Mouse (Mus musculus): ENCODE data around the gene Trp53bp2. TPM values are rescaled to one million over a fixed set of nuclear protein-coding genes. Genes with fewer than 3 reads are reported as not detected.

The Trp53bp2 gene
- total and polyA plus RNA-seq, 2 experiments from 2014 or later, result 11.2 to 20.8 TPM

DNA sequence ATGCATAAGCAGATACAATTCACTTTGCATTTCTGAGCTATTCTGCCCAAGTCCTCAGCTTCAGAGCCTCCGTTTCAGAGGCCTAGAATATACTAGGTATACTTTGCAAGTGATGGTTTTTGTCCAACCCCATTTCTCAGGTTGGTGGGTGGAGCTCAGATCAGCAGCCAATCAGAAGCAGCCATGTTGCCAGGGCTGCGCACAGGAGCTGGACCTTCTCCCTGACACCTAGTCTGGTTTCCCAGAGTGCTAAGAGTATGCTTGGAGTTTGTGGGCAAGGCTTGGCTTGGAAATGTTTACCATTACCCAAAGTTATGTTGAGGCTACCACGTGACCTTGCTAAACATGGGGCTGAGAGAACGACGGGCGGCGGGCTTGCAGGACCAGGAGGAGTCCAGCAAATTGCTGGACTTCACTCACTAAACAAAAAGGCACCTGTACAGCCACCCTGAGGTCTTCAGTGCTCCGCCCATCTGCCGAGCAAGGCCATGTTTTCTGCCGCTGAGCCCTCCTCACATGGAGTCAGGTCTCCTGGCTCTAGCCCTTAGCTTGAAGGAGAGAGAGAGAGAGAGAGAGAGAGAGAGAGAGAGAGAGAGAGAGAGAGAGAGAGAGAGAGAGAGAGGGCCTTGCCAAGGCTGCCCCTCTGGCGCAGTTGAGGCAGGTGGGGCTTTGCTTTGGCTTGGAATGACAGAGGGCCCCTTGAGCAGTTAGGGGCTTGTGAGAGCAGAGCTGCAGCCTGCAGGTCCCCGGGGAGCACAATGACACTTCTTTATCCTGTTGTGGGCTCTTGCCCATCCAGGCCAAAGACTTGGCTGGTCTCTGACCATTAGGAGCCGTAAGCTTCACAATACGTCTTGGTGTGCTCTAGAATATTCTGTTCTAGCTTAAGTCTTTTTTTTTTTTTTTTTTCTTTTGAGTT lies 74.3 kb downstream of the Trp53bp2 start:
- no peak overlapping the region for H3K4me2 ChIP-seq (ENCODE audit: low read depth, low read length)
- H3K4me1 ChIP-seq (ENCODE audit: insufficient read depth, low read length), result no peaks in the 10 kb centered on the region
- H3K27me3 ChIP-seq (ENCODE audit: insufficient read depth, low read length), result no peaks in the 10 kb centered on the region
- WGBS, result 84% methylated on average over 14 of the region's 14 CpGs
- no peaks in the 10 kb centered on the region for H3K9me3 ChIP-seq (ENCODE audit: low read length)
- TF ChIP-seq CTCF (IDR thresholded peaks at IDR 0.05; ENCODE audit: low read depth), result no peak
- ATAC-seq (0 out of 2 replicates have a peak, but pooled peaks have one; percentile 35), DNase-seq (ENCODE audit: low spot score) (no peak)
- H3K27ac ChIP-seq, result no peak overlapping the region
- no peak overlapping the region for H3K4me3 ChIP-seq (ENCODE audit: low read length)
- no peak overlapping the region for H3K9ac ChIP-seq (replicated peaks; ENCODE audit: low read length)
- peaks cover 54% of the 10 kb centered on the region for H3K36me3 ChIP-seq (ENCODE audit: insufficient read depth, low read length)

DNA sequence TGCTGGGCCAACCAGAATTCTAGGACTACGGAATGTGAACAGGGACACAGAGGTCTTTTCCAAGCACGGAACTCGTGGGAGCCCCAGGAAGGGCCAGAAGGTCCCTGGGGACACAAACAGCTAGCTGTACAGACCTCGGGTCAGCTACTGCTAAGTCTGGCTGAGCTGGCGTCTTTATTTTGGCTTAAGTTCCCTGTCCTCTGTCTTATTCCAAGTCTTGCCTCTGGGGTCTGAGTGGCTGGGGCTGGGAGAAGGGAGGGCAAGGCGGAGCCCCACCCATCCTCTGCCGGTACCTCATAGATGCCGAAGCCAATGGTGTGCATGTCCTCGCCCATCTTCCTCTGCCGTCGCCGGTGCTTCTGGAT lies 74.9 kb downstream of the Trp53bp2 start:
- Histone ChIP-seq H3K27ac (no peak overlapping the region), H3K4me3 (ENCODE audit: low read length) (no peak overlapping the region), H3K4me2 (ENCODE audit: low read depth, low read length) (no peak overlapping the region), H3K27me3 (ENCODE audit: insufficient read depth, low read length) (no peaks in the 10 kb centered on the region), H3K9me3 (ENCODE audit: low read length) (no peaks in the 10 kb centered on the region), H3K9ac (replicated peaks; ENCODE audit: low read length) (no peak overlapping the region), H3K36me3 (ENCODE audit: insufficient read depth, low read length) (peaks cover 59% of the 10 kb centered on the region), H3K4me1 (ENCODE audit: insufficient read depth, low read length) (no peaks in the 10 kb centered on the region)
- DNase-seq (ENCODE audit: low spot score) (no peak), ATAC-seq (0 out of 2 replicates have a peak, but pooled peaks have one; percentile 27)
- no peak for TF ChIP-seq CTCF (IDR thresholded peaks at IDR 0.05; ENCODE audit: low read depth)
- WGBS, result 87% methylated on average over 12 of the region's 12 CpGs

DNA sequence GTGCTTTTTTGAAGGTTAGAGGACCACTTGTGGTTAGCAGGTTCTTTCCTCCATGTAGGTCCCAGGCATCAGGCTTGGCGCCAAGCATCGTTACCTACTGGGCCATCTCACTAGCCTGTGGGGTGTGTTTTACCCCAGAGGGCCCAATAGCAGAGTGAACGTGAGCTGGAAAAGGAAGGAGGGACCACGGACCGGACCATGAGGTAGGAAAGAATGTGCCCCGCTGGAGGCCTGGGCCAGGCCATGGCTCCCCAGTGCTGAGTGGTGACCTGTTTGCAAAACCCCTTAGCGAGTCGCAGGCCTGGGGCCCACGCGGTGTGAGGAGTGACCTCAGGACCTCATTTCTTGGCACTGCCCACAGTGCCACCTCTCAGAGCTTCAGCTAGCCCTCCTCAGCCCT lies 79.5 kb downstream of the Trp53bp2 start:
- no peak overlapping the region for H3K9ac ChIP-seq (replicated peaks; ENCODE audit: low read length)
- H3K4me1 ChIP-seq (ENCODE audit: insufficient read depth, low read length), result no peaks in the 10 kb centered on the region
- ATAC-seq, result no peak
- DNase-seq (ENCODE audit: low spot score), result no peak
- peaks cover 35% of the 10 kb centered on the region for H3K36me3 ChIP-seq (ENCODE audit: insufficient read depth, low read length)
- no peaks in the 10 kb centered on the region for H3K27me3 ChIP-seq (ENCODE audit: insufficient read depth, low read length)
- H3K27ac ChIP-seq, result no peak overlapping the region
- H3K4me2 ChIP-seq (ENCODE audit: low read depth, low read length), result no peak overlapping the region
- TF ChIP-seq CTCF (IDR thresholded peaks at IDR 0.05; ENCODE audit: low read depth), result no peak
- WGBS, result 91% methylated on average over 10 of the region's 10 CpGs
- no peak overlapping the region for H3K4me3 ChIP-seq (ENCODE audit: low read length)
- no peaks in the 10 kb centered on the region for H3K9me3 ChIP-seq (ENCODE audit: low read length)

DNA sequence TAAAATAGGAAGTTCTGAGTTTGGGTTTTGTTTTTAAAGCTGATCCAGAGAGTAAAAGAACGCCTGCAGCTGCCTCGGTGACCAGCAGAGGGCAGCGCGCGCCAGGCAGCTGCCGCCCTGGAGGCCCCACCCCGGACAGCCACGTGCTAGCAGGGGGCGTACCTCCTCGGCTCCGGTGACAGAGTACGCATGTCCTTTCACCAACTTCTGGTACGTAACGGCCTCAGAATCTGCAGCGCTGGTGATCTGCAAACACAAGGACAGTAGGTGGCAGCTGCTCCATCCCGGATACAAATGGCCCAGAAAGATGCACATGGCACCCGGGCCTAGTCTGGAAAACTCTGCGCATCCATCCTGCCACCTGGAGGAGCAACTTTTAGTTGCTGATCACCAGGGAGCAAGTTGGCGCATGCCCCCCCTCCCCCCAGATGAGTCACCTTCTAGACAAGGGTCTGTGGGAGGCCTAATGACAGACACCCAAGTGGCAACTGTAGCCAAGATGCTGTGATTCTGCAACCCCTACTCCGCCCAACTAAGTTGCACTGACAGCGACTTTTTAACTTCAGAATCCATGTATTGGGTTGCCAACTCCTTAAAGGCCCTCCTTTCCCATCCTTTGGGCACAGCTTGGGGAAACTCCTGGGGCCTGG lies 81.0 kb downstream of the Trp53bp2 start:
- Histone ChIP-seq H3K4me2 (ENCODE audit: low read depth, low read length) (peak overlapping the region; percentile 47), H3K27ac (peak overlapping the region; percentile 54; the same call in 1 of the 2 replicates), H3K4me3 (ENCODE audit: low read length) (peak overlapping the region; percentile 7; the same call in 1 of the 2 replicates), H3K9me3 (ENCODE audit: low read length) (no peaks in the 10 kb centered on the region), H3K9ac (replicated peaks; ENCODE audit: low read length) (no peak overlapping the region), H3K36me3 (ENCODE audit: insufficient read depth, low read length) (peaks cover 22% of the 10 kb centered on the region), H3K27me3 (ENCODE audit: insufficient read depth, low read length) (no peaks in the 10 kb centered on the region), H3K4me1 (ENCODE audit: insufficient read depth, low read length) (no peaks in the 10 kb centered on the region; the same call in 1 of the 2 replicates)
- 10% methylated on average over 21 of the region's 21 CpGs for WGBS
- peak; percentile 95 for ATAC-seq
- peak; percentile 95 for DNase-seq (ENCODE audit: low spot score)
- TF ChIP-seq CTCF (IDR thresholded peaks at IDR 0.05; ENCODE audit: low read depth), result peak; percentile 89

DNA sequence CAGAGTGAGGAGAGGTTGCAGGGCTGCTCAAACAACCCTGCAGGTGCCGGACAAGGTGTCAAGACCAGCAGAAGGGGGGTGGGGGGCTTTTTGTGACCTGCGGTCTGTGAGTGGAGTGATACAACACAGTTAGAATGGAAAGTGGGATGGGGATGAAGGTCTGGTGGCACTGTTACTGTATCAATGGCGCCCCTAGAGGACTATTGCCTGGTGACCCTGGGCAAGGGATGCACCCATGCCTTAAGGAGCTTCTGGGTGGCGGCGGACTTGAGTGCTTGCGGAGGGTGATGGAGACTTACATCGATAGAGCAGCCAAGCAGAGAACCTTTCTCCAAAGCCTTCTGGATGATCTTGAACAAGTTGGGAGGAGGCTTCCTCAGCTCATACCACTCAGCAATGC lies 81.6 kb downstream of the Trp53bp2 start:
- 79% methylated on average over 7 of the region's 7 CpGs for whole genome bisulfite sequencing
- DNase-seq (ENCODE audit: low spot score) (peak; percentile 30), ATAC-seq (no peak)
- H3K4me2 ChIP-seq (ENCODE audit: low read depth, low read length), result no peak overlapping the region
- no peaks in the 10 kb centered on the region for H3K27me3 ChIP-seq (ENCODE audit: insufficient read depth, low read length)
- H3K9ac ChIP-seq (replicated peaks; ENCODE audit: low read length), result no peak overlapping the region
- H3K4me3 ChIP-seq (ENCODE audit: low read length), result no peak overlapping the region
- H3K27ac ChIP-seq, result 0 out of 2 replicates have a peak overlapping the region, but pooled peaks have one; percentile 54
- H3K36me3 ChIP-seq (ENCODE audit: insufficient read depth, low read length), result peaks cover 16% of the 10 kb centered on the region
- no peaks in the 10 kb centered on the region for H3K9me3 ChIP-seq (ENCODE audit: low read length)
- TF ChIP-seq CTCF (IDR thresholded peaks at IDR 0.05; ENCODE audit: low read depth), result peak; percentile 52
- H3K4me1 ChIP-seq (ENCODE audit: insufficient read depth, low read length), result no peaks in the 10 kb centered on the region; the same call in 1 of the 2 replicates

DNA sequence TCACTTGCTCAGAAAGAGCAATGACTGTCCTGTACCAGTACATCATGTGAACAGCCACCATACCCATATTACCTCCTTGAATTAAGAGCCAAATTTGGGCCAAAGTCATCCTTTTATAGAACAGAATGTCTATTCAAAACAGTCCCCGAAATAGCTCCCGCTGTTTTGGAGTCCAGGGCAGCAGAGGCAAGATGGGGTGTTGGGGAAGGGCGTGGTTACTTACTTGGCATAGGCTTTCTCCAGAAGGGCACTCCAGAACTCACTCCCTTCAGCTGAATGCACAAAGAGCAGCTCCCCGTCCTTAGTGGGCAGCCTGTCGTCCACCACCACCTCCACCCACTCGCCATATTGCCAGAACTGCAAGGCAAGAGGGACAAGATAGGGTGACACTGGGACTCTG lies 82.9 kb downstream of the Trp53bp2 start:
- no peaks in the 10 kb centered on the region for H3K27me3 ChIP-seq (ENCODE audit: insufficient read depth, low read length)
- no peak for ATAC-seq
- 92% methylated on average over 6 of the region's 6 CpGs for WGBS
- H3K9ac ChIP-seq (replicated peaks; ENCODE audit: low read length), result no peak overlapping the region
- peaks cover 8% of the 10 kb centered on the region; the same call in 1 of the 2 replicates for H3K36me3 ChIP-seq (ENCODE audit: insufficient read depth, low read length)
- no peaks in the 10 kb centered on the region for H3K9me3 ChIP-seq (ENCODE audit: low read length)
- TF ChIP-seq CTCF (IDR thresholded peaks at IDR 0.05; ENCODE audit: low read depth), result no peak
- H3K27ac ChIP-seq, result no peak overlapping the region
- no peak overlapping the region for H3K4me2 ChIP-seq (ENCODE audit: low read depth, low read length)
- no peak for DNase-seq (ENCODE audit: low spot score)
- no peaks in the 10 kb centered on the region; the same call in 1 of the 2 replicates for H3K4me1 ChIP-seq (ENCODE audit: insufficient read depth, low read length)
- H3K4me3 ChIP-seq (ENCODE audit: low read length), result no peak overlapping the region

Data from hindbrain, postnatal 0 days (tissue).